In the genomic region with DNA sequence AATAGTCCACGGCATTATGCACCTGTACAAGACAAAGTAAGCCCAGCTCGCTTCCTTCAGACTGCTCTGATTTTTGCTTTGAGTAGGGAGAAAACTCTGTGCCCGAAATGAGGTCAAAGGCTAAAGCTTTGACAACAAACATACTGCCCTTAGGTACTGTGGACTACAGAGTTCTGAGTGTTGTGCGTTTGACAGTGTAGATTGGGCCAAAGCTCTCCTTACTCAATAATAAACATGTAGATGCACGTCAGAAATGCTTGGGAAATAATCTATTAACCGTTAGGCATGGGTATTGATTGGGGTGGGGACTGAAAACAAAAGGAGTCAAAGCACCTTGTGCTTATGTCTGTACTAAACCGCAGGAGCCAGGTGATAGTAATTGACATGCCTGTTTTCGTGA, we compare ENCODE assay signal across 16 mouse cellular contexts.
"Had no signal": no experiment of that assay in that cellular context is flagged by ENCODE, and none has a peak within 500 bp of the region (broad histone marks: within the 10 kb centered on the region; RNA-seq: fewer than 3 reads in every experiment).

No protein-coding gene starts in this region.

- DNase-seq: retina, postnatal 1 day; right cerebral cortex, adult 18-20 months; right cerebral cortex, postnatal 14 days; right cerebral cortex, postnatal 25 days; right cerebral cortex, postnatal 4 days; spleen, adult 18-20 months; thymus, adult 18-20 months; thymus, adult 2 months; thymus, postnatal 14 days; thymus, postnatal 25 days; thymus, postnatal 36 days; thymus, postnatal 4 days had no signal

- H3K27ac ChIP-seq: neural tube, embryonic 13.5 days; neural tube, embryonic 15.5 days; stomach, embryonic 15.5 days; stomach, postnatal 0 days had no signal

- H3K4me3 ChIP-seq: neural tube, embryonic 13.5 days; neural tube, embryonic 15.5 days; stomach, embryonic 15.5 days had no signal

- H3K9ac ChIP-seq: neural tube, embryonic 13.5 days; neural tube, embryonic 15.5 days; stomach, embryonic 15.5 days had no signal

- H3K27me3 ChIP-seq: neural tube, embryonic 13.5 days; neural tube, embryonic 15.5 days; stomach, embryonic 15.5 days had no signal

- H3K4me2 ChIP-seq: neural tube, embryonic 13.5 days; neural tube, embryonic 15.5 days; stomach, embryonic 15.5 days had no signal

- H3K9me3 ChIP-seq: neural tube, embryonic 13.5 days; neural tube, embryonic 15.5 days; stomach, embryonic 15.5 days had no signal
